Mouse (Mus musculus): Measurements from ENCODE around the gene Lgals3.
"Not testable (repeated sequence)": the region's sequence is repeated elsewhere in the genome, so short reads cannot be mapped to it uniquely, and the experiment has no call there.

The Lgals3 gene

GRCm38 (mm10) chr14:47367461-47367860, at the start of gene Lgals3:
Gene Lgals3, plus strand, starts transcription at chr14:47367751.
- no peak for DNase-seq (ENCODE audit: low spot score in 2 of 2)

GRCm38 (mm10) chr14:47319362-47319761, 48.2 kb upstream of the Lgals3 start:
- no peak for DNase-seq (ENCODE audit: low spot score in 2 of 2)

GRCm38 (mm10) chr14:47321581-47321980, 46.0 kb upstream of the Lgals3 start:
- DNase-seq (ENCODE audit: low spot score in 2 of 2): not testable (repeated sequence)

- DNase-seq (ENCODE audit: low spot score in 2 of 2): no peak
Observed at GRCm38 (mm10) chr14:47325965-47326761, 41.4 kb upstream of the Lgals3 start.

GRCm38 (mm10) chr14:47327347-47327746, 40.2 kb upstream of the Lgals3 start:
- no peak for DNase-seq (ENCODE audit: low spot score in 2 of 2)

- no peak for DNase-seq (ENCODE audit: low spot score in 2 of 2)
Observed at GRCm38 (mm10) chr14:47331920-47332319, 35.6 kb upstream of the Lgals3 start.

- peak; percentile 20 to 58 for DNase-seq (ENCODE audit: low spot score in 2 of 2)
Observed at GRCm38 (mm10) chr14:47334819-47335218, 32.7 kb upstream of the Lgals3 start.

- DNase-seq (ENCODE audit: low spot score in 2 of 2): no peak
Observed at GRCm38 (mm10) chr14:47335300-47335699, 32.3 kb upstream of the Lgals3 start.

GRCm38 (mm10) chr14:47340231-47340925, 27.2 kb upstream of the Lgals3 start:
- DNase-seq (ENCODE audit: low spot score in 2 of 2): no peak

- DNase-seq (ENCODE audit: low spot score in 2 of 2): no peak
Observed at GRCm38 (mm10) chr14:47341811-47342291, 25.7 kb upstream of the Lgals3 start.

GRCm38 (mm10) chr14:47346715-47347114, 20.8 kb upstream of the Lgals3 start:
- no peak for DNase-seq (ENCODE audit: low spot score in 2 of 2)

- no peak for DNase-seq (ENCODE audit: low spot score in 2 of 2)
Observed at GRCm38 (mm10) chr14:47350974-47351373, 16.6 kb upstream of the Lgals3 start.

- DNase-seq (ENCODE audit: low spot score in 2 of 2): no peak
Observed at GRCm38 (mm10) chr14:47352272-47352671, 15.3 kb upstream of the Lgals3 start.

- DNase-seq (ENCODE audit: low spot score in 2 of 2): no peak
Observed at GRCm38 (mm10) chr14:47353240-47353639, 14.3 kb upstream of the Lgals3 start.

GRCm38 (mm10) chr14:47354111-47354577, 13.4 kb upstream of the Lgals3 start:
- peak in 1 of 2 experiments; percentile 15 for DNase-seq (ENCODE audit: low spot score in 2 of 2)

GRCm38 (mm10) chr14:47354948-47355347, 12.6 kb upstream of the Lgals3 start:
- DNase-seq (ENCODE audit: low spot score in 2 of 2): no peak

- no peak for DNase-seq (ENCODE audit: low spot score in 2 of 2)
Observed at GRCm38 (mm10) chr14:47356622-47357021, 10.9 kb upstream of the Lgals3 start.

GRCm38 (mm10) chr14:47359610-47360009, 7.9 kb upstream of the Lgals3 start:
- no peak for DNase-seq (ENCODE audit: low spot score in 2 of 2)

GRCm38 (mm10) chr14:47361418-47361817, 6.1 kb upstream of the Lgals3 start:
- no peak for DNase-seq (ENCODE audit: low spot score in 2 of 2)

GRCm38 (mm10) chr14:47361899-47362298, 5.7 kb upstream of the Lgals3 start:
- no peak for DNase-seq (ENCODE audit: low spot score in 2 of 2)

- no peak for DNase-seq (ENCODE audit: low spot score in 2 of 2)
Observed at GRCm38 (mm10) chr14:47364742-47365449, 2.7 kb upstream of the Lgals3 start.

- no peak for DNase-seq (ENCODE audit: low spot score in 2 of 2)
Observed at GRCm38 (mm10) chr14:47366881-47367321, 650 bp upstream of the Lgals3 start.
